Mouse (Mus musculus) heart, postnatal 10 days (tissue): ENCODE results near the gene Mocs2. TPM values are rescaled to one million over a fixed set of nuclear protein-coding genes. Genes with fewer than 3 reads are reported as not detected.
A peak's percentile ranks its signal among the peaks of the same experiment; 100 is the strongest.

Experiments
- DNase-seq, 2 experiments: peaks; one replicate each; pipeline ENCODE4 v3.0.0; 2021
- intact Hi-C: fragments of 180-260 bp; cut with DNase I; formaldehyde crosslinking; loops from one replicate; pipeline ENCODE4 v1.15.1; 2025
- total RNA-seq, 2 experiments: library from RNA; stranded (reverse); gene quantifications; 2 replicates each; pipeline ENCODE4 v1.2.3; 2021

The Mocs2 gene
- 10 to 100 TPM; 67.5 to 72.7 TPM for total RNA-seq

DNA sequence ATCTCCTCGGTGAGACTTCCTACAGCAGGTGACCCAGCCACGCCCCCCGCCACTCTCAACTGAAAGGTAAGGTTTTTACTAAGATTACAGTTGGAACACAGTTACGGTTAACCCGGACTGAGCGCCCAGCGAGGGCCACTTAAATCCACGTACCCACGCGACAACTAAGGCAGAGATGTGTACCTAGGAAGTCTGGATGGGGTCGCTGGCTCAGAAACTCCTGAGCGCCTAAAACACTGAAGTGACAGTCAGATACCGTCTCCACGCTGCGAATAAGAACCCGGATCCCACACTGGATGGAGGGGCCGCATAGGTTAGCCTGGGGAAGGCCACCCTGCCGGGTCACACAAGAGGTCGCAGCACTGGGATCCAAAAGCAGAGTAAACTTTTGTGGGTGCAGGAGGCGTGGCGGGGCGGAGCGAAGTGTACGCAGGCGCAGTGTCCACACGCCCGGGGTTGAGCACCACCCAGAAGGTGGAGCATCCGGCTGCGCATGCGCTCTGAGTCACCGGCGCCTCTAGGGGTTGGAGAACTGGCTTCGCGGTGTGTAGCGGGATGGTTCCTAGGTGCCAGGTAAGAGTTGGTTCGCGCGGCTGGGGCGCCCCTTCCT lies at the start of gene Mocs2:
Mocs2 (plus strand) TSS at position 486 of the 610 bp plus-strand sequence.
- peak; percentile 94 to 97 for DNase-seq
- intact Hi-C loops, result no loop called here

DNA sequence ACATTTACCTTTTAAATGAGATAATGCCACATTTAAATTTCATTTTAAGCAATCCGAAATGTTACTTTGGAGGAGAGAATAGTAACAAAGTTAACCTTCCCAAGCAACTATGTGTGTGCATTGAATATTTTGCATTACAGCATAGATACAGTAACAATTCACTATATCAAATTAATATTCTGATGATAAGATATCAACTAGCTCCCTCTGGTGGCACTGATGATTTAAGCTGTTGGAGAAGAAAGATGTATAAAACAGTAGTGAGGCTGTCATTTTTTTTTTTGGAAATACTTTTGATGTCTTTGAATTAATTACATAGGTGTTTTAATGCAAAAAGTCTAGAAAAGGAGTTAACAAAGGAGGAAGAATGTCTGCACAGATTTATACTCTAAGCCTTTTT lies 26.5 kb upstream of the Mocs2 start:
- intact Hi-C loops, result loop anchor here (2.0 to 5.0 kb wide), 2 partner anchors 329 to 715 kb away; no protein-coding TSS in a partner anchor
- DNase-seq, result peak; percentile 15 to 35

DNA sequence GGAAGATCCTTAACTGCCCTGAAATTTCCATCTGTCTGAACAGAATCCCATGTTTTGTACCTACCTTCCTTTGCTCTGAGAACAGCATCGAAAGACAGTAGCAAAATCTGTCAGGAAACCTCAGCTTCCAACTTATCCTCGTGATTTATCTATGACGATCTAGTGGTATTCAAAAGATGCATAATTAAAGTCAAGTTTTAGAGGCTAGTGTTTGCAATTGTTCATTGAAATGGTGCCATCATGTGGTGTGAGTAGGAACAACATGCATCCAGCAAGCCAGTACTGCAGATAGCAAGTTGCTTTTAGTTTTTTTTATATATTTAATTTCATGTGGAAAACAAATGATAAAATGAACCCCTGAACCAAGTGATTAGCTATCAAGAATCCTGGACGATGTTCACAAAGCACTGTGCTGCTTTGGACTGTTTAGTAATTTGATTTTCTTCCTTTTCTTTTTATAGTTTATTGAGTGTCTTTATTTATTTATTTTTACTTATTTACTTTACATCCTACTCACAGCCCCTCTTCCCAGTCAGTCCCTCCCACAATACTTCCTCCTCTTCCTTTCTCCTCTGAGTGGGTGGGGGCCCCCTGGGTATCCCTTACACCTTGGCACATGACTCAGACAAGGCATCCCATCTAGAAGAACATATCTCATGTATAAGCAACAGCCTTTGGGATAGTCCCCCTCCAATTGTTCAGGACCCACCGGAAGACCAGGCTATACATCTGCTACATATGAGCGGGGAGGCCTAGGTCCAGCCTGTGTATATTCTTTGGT lies 24.6 kb upstream of the Mocs2 start:
- intact Hi-C loops, result loop anchor here (2.0 to 5.0 kb wide), 2 partner anchors 331 to 917 kb away; no protein-coding TSS in a partner anchor

DNA sequence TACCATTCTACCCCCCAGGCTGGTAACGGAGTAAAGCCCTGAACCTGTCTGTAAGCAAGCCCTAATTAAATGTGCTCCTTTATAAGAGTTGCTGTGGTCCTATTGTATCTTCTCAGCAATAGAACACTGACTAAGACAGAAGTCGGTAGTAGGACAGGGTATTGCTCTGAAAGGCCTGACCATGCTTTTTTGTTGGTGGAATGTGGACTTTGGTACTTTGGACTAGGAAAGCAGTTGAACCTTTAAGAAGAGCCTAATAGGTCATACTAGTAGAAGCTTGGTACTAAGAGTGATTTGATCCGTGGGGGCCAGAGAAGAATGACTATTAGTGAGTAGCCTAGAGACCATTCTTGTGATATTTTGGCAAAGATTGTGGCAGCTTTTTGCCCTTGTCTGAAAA lies 16.2 kb upstream of the Mocs2 start:
- DNase-seq, result no peak
- intact Hi-C loops, result no loop called here

More for the DNA sequence above, 24.6 kb upstream of the Mocs2 start:
- peak; percentile 49 to 69 for DNase-seq

DNA sequence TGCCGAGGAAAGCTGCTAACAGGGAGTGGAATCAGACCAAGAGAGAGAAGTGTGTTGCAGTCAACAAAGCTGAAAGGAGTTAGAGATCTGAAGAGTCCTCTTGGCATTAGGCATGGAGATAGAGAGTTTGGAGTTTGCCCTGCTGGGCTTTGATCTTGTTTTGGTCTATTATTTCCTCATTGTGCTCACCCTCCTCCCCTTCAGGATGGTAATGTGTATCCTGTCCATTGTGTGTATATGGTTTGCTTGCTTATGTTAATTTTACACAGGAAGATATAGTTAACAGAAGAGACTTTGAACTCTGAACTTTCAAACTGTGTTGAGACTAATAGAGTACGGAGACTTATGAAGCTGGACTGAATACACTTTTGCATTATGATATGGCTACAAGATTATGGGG lies 15.1 kb upstream of the Mocs2 start:
- DNase-seq, result no peak
- intact Hi-C loops, result no loop called here

DNA sequence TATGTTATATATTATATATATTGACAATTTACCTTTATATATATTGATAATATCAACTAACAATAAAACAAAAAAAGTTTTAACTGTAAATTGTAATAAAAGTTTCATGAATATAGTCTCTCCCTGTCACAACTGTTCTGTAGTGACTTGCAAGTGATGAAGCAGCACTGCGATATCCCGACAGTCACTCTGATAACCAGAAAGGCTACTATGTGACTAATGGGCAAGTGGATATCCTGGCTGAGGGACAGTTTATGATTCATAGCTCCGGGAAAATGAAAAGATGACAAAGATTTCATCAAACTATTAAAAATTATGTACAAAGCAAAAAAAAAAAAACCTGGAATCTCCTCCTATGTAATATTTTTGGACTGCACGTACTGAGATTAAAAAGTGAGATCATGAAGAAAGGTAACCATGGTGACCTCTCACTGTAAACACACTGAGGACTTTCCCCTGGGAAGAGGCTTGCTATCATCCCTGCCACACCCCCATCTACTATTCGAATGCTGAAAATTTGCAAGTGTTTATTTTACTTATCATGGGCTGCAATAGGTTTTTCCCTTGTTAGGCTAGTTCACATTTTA lies 8.3 kb upstream of the Mocs2 start:
- DNase-seq, result no peak
- intact Hi-C loops, result no loop called here

DNA sequence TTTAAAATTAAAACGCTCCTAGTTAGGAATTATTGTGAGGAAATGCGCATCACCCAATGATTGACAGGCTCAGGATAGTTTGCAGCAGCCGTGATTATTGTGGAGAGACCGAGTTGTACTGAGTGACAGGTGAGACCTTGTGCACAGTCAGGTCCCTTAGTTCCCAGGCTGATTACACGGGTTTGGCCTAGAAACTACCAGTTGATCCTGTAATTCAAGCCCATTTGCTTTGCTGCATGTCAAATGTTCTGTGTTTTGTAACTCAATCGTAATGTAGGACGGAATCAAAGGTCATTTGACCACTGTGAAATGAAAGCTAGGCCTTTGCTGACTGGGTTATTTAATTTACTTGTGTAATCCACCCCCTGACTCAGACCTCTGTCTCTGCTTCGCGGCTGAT lies 477 bp downstream of the Mocs2 start:
- no peak for DNase-seq
- intact Hi-C loops, result no loop called here

DNA sequence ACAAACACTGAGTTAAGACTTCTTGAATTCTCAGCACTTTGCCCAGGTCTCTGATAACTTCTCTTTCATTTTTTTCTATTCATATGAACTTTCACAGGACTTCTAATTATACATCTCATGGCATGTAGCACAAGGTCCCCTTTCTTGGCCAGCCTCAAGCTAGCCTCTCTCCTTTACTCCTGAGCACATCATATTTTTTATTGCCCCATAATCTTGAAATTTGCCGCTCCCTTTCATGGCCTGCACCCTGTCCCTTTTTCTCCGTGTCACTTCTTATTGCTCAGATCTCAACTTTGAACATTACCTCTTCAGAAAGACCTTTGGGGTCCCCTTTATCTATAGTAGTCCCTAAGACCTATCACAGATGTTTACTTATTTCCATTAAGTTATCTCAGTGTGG lies 4.8 kb downstream of the Mocs2 start:
- intact Hi-C loops, result no loop called here
- no peak for DNase-seq

DNA sequence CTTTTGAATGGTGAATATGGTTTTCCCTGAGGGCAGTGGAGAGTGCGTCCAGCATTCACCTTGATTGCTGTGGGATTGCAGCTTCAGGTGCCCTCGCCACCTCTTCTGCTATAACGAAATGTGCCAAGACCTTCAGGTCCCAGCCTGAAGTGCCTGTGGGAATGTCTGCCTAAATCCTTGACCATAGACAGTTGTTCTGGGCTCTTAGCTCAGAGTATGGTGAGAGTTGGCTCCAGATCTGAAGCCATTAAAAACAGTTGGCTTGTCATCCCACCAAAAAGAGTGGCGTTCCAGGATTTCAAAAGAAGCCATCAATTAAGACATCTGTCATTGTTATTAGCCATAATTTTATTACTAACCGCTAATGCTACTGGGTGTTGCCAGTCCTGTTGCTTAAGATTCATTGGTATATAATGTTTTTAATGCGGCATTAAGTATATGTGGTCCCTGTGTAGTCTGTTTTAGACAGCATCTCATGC lies 7.4 kb downstream of the Mocs2 start:
- intact Hi-C loops, result no loop called here
- no peak for DNase-seq

DNA sequence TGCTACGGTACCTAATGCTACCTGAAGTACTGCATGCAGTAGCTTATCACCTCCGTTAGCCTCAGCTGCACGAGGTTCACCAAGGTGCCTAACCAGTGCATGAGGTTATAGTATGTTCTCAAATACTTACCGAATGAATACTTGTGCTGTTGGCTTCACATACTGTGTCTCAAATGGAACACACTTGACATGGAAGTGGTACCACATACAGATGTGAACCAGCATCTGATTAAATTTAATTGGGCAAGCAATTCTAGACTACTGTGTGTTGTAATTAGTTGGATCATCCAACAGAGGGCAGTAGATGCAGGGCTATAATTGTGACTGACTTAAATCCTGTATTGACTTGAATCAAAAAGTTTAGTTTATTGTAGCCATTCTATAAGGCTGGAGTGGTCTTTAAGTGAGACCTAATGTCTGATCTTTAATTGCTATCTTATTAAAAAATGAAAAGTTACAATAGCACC lies 13.4 kb downstream of the Mocs2 start:
- intact Hi-C loops, result loop anchor here (1.0 to 10.0 kb wide), 6 partner anchors 66 to 1883 kb away; partner anchors contain the start of genes Gm49395, Itga1 and Itga2
- DNase-seq, result peak; percentile 52 to 59

DNA sequence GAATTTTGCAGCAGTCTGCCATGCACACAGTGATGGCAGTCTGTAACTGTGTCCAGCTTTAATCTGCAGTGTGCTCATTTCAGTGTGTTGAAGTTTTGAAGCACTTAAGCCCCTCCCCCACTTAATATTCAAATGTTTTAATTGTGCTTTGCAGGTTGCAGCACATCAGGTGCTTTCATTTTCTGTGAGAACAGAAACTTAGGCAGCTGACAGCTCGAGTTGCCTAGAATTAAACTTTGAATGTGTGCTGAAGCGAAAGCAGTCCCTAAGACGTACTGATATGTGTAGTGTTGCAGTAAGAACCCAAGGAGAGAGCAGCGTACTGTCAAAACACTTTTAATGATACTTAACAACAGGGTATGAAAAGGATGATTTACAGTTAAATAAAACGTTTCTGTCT lies 14.7 kb downstream of the Mocs2 start:
- intact Hi-C loops, result loop anchor here (5.0 to 10.0 kb wide), 5 partner anchors 65 to 1882 kb away; partner anchors contain the start of genes Gm49395, Itga1 and Itga2
- DNase-seq, result no peak

DNA sequence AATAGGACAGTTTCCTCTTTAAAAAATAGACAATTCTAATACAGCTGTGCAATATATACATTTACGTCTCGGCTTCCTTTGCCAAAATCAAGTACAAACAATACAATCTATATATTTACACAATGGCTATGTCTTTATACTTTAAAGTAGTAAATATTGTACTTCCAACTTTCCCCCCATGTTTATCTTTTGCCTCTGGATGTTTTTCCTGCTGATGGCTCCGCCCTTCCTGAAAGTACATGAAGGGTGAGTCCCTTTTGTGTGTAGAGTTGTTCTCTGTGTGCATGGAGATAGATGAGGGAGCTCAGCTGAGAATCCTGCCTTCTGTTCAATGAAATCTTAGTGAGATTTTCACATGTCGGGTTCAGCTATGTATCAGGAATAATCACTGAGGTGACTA lies 15.3 kb downstream of the Mocs2 start:
- intact Hi-C loops, result loop anchor here (5.0 to 10.0 kb wide), 5 partner anchors 64 to 1881 kb away; partner anchors contain the start of genes Gm49395, Itga1 and Itga2
- DNase-seq, result no peak

DNA sequence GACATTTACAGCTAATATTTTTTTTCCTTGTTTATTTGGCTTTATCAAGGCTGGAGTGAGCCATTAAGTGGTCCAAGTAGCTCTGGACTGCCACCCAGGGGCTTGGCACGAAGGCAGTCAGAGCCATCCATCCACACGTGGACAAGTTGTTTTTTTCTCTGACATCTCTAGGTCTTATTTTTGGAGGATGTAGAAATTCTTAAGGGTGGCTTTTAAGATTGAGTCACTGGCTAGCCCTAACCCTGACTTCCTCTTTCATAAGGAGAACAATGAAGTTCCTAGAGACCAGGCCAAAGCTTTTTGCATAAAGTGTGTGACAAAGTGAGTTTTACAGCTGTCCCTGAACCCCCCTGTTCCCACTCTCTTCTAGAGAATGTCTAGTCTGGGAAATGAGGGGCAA lies 16.5 kb downstream of the Mocs2 start:
- intact Hi-C loops, result loop anchor here (5.0 to 10.0 kb wide), 5 partner anchors 63 to 1880 kb away; partner anchors contain the start of genes Gm49395, Itga1 and Itga2
- DNase-seq, result no peak

DNA sequence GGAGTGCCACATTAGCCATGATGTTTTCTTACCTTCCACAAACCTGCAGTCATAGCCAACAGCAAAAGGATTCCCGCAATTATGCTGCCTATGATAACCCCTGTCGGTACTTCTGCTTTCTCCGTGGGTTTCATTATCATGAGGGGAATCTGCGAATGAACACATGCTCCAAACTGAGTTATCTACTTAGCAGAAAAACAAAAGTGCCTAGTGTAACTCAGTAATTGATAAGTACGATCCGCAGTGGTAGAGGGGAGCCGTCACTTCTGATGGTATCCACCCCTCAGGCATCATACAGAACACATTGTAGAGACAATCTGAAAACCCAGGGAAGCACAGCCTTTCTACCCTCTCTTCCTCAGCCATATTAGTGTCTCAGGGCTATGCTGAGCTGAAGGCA lies 19.0 kb downstream of the Mocs2 start:
- intact Hi-C loops, result loop anchor here (10.0 kb wide), 4 partner anchors 98 to 1878 kb away; partner anchors contain the start of genes Gm49395, Itga1 and Itga2
- DNase-seq, result no peak

DNA sequence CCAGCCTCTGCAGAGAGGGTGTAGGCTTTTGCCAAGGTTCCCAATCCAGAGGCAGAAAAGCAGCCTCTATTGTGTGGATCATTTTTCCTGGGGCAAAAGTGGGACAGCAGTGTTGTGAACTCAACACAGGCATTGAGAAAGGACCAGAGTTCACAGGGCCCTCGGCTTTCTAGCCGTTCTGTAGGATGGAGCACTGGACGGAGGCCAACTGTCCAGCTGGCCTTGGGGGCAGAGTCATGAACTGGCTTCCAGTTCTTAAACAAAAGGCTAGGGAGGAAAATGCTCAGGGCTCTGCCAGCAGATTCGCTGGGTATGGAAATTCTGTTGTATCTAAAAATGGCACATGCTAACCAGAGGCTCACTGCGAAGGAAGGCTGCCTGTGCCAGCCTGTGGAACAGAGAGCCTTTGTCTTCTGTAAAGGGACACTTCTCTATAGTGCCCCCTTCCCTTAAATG lies 20.5 kb downstream of the Mocs2 start:
- peak; percentile 73 to 75 for DNase-seq
- intact Hi-C loops, result loop anchor here (10.0 kb wide), 4 partner anchors 96 to 1876 kb away; partner anchors contain the start of genes Gm49395, Itga1 and Itga2

DNA sequence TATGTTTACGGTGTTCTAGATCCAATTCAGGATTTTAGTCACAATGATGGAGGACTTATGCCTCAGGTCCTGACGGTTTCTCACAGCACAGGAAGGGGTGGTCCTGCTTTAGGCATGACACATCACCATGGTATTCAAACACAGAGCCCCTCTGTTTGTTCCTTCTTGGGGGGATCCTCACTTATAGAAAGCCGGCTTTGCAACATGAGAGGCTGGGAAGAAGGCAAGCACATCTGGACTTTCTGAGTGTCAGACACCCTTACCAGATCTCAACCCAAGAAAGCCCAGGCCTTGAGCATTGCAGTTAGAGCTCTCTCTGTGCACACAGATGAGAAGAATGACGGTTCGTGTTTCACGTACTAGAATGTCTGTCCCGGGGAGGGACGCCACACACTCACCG lies 21.1 kb downstream of the Mocs2 start:
- intact Hi-C loops, result loop anchor here (10.0 kb wide), 4 partner anchors 96 to 1876 kb away; partner anchors contain the start of genes Gm49395, Itga1 and Itga2
- no peak for DNase-seq

DNA sequence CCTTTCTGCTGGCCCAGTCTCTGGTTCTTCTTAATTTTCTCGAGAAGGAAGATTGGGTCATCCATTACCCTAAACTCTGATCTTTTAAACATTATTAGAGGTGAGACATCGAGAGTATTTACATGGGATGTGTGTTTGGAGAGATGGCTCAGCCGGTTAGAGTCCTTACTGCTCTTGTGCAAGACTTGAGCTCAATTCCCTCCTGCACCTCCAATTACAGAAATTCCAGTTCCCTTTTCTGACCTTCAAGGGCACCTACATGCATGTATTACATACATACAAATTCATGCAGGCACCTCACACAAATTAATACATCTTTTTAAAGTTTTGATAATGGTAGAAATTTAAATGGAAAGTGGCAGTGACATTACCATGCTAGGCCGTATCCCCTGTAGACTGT lies 22.5 kb downstream of the Mocs2 start:
- DNase-seq, result no peak
- intact Hi-C loops, result no loop called here

DNA sequence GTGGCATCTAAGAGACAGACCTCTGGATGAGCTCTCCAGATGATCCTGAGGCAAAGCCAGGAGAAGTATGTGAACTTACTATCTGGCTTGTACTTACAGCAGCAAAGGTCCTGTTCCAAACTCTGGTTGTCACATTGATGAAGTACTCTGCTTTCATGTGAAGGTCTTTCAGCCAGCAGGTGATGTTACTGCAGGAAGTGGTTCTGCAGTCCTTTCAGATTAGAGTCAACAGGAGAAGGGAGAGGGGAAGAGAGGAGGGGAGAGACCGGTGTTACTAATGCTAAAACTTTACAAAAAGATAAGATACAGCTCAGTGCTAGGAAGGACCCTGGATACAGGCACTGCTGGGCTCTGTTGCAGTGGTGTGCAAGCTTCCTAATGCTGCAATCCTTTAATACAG lies 25.3 kb downstream of the Mocs2 start:
- intact Hi-C loops, result no loop called here
- no peak for DNase-seq

DNA sequence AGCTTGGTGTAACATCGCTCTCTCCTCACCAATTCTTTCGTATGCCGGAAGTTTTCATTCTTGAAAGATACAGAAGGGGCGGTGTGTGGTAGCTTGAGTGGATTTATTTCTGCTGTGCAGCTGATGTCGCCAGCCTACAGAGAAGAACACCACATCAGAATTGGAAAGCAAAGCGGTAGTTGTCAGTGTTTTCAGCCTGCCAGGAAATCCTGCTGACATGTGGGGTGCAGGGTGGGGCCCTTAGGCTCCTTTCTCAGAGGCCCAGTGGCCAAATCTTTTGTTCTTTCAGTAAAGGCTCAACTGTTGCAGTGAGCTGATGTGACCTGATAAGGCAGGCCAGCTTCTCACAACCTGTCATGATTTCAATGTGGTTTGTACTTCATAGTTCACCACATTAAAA lies 27.8 kb downstream of the Mocs2 start:
- peak in 1 of 2 experiments; percentile 22 for DNase-seq
- intact Hi-C loops, result no loop called here

DNA sequence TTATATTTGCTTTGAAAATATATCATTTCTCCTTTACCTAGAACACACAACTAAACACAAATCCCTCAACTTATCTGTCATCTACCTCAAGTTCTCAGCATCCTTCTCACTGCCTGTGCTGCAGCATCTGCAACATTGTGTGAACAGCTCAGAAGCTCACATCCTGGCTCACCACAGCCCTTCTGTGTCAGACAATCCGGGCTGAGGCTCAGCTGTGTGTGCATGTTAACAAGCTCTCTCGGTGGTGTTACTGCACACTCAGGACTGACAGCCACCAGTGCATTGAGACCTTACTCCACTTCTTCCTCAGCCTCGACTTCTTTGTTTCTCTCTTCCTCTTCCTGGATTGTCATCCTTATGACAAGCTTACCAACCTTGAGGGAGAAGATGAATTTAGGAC lies 30.9 kb downstream of the Mocs2 start:
- intact Hi-C loops, result no loop called here
- no peak for DNase-seq
